In the genomic region with DNA sequence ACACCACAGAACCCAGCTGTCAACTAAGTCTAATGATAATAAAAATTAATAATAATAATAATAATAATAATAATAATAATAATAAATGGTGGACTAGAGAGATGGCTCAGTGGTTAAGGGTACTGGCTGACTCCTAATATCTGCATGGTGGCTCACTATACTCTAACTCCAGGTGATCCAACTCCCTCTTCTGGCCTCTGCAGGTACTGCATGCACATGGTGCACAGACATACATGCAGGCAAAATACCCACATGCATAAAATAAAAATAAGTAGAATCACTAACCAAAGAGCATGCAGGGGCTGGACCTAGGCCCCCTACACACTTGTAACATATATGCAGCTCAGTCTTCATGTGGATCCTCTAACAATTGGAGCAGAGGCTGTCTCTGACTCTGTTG, we compare ENCODE assay signal across 13 mouse cellular contexts.
DNase-seq lines count a peak whose midpoint lies in the region; ATAC-seq and TF ChIP-seq lines count a peak whose summit lies in the region.
"Had no signal": no experiment of that assay in that cellular context is flagged by ENCODE, and none has a peak within 500 bp of the region (broad histone marks: within the 10 kb centered on the region; RNA-seq: fewer than 3 reads in every experiment).

No protein-coding gene starts in this region.

- no peak overlapping the region for H3K4me2 ChIP-seq in liver, postnatal 0 days (ENCODE audit: low read depth, low read length)
- no peak overlapping the region for H3K4me2 ChIP-seq in liver, embryonic 11.5 days

- no peaks in the 10 kb centered on the region for H3K9me3 ChIP-seq in liver, postnatal 0 days (ENCODE audit: low read length)
- H3K9me3 ChIP-seq in liver, embryonic 11.5 days (ENCODE audit: control insufficient read depth, low read length), result peaks cover 4% of the 10 kb centered on the region; the same call in 1 of the 2 replicates

- no peak overlapping the region for H3K27ac ChIP-seq in heart, adult 2 months
- H3K27ac ChIP-seq in liver, postnatal 0 days (ENCODE audit: low read depth), result no peak overlapping the region
- H3K27ac ChIP-seq in liver, embryonic 11.5 days (ENCODE audit: low read depth, low read length), result no peak overlapping the region
- no peak overlapping the region for H3K27ac ChIP-seq in bone marrow, adult 2 months (ENCODE audit: control insufficient read depth, insufficient read depth, low read depth, low read length, poor library complexity)

- ATAC-seq in liver, postnatal 0 days, result no peak
- no peak for ATAC-seq in liver, embryonic 11.5 days (replicated peaks; ENCODE audit: low FRiP score)

- H3K36me3 ChIP-seq in heart, adult 2 months (ENCODE audit: control insufficient read depth, insufficient read depth, low read length), result no peaks in the 10 kb centered on the region
- H3K36me3 ChIP-seq in liver, postnatal 0 days (replicated peaks; ENCODE audit: insufficient read depth, low read length), result no peaks in the 10 kb centered on the region
- H3K36me3 ChIP-seq in liver, embryonic 11.5 days (ENCODE audit: control insufficient read depth, insufficient read depth, low read length), result no peaks in the 10 kb centered on the region

- no peaks in the 10 kb centered on the region for H3K27me3 ChIP-seq in heart, adult 2 months (ENCODE audit: control insufficient read depth, insufficient read depth, low read length)
- no peaks in the 10 kb centered on the region for H3K27me3 ChIP-seq in liver, postnatal 0 days (ENCODE audit: insufficient read depth, low read length)
- H3K27me3 ChIP-seq in liver, embryonic 11.5 days (replicated peaks; ENCODE audit: control insufficient read depth, insufficient read depth, low read length), result no peaks in the 10 kb centered on the region

- H3K9ac ChIP-seq in heart, adult 2 months (ENCODE audit: low read depth, low read length), result no peak overlapping the region
- H3K9ac ChIP-seq in liver, postnatal 0 days (replicated peaks), result no peak overlapping the region
- no peak overlapping the region for H3K9ac ChIP-seq in liver, embryonic 11.5 days (ENCODE audit: low read depth, low read length)

- intact Hi-C loops in heart, adult 2 months (cut with DNase I), result no loop called here

- no peaks in the 10 kb centered on the region for H3K79me2 ChIP-seq in heart, adult 2 months (replicated peaks; ENCODE audit: control insufficient read depth, insufficient read depth, low read length)

- peak; percentile 36 for TF ChIP-seq CTCF in heart, adult 2 months (IDR thresholded peaks at IDR 0.05)
- TF ChIP-seq CTCF in liver, postnatal 0 days (IDR thresholded peaks at IDR 0.05; ENCODE audit: low read depth), result peak; percentile 60
- TF ChIP-seq CTCF in bone marrow, adult 2 months (IDR thresholded peaks at IDR 0.05; ENCODE audit: control insufficient read depth, insufficient read depth, low read length), result 0 out of 2 replicates have a peak, but pooled peaks have one; percentile 21

- peaks cover 2% of the 10 kb centered on the region; the same call in 1 of the 2 replicates for H3K4me1 ChIP-seq in heart, adult 2 months (ENCODE audit: control insufficient read depth, insufficient read depth, low read length)
- H3K4me1 ChIP-seq in liver, postnatal 0 days (ENCODE audit: insufficient read depth), result peaks cover 18% of the 10 kb centered on the region
- H3K4me1 ChIP-seq in liver, embryonic 11.5 days (replicated peaks; ENCODE audit: control insufficient read depth, insufficient read depth, low read length), result peaks cover 13% of the 10 kb centered on the region
- H3K4me1 ChIP-seq in bone marrow, adult 2 months (ENCODE audit: control insufficient read depth, insufficient read depth, low read length), result no peaks in the 10 kb centered on the region

- DNase-seq in heart, adult 2 months, result no peak
- no peak for DNase-seq in heart, adult 8-10 months (ENCODE audit: low spot score)
- DNase-seq in liver, postnatal 0 days, result no peak
- DNase-seq in liver, embryonic 11.5 days (ENCODE audit: low spot score), result no peak
- DNase-seq in CD4-positive helper T cell, adult 2 months (ENCODE audit: low read depth, low spot score), result peak; percentile 12
- no peak for DNase-seq in thymus, postnatal 10 days (ENCODE audit: low spot score in 2 of 2)
- no peak for DNase-seq in spleen, adult 12 weeks (ENCODE audit: low spot score)
- DNase-seq: cerebellum, adult 11-12 months; embryo, embryonic 11 days; kidney, postnatal 10 days; lung, adult 18-20 months; thymus, postnatal 25 days had no signal

- no peak overlapping the region for H3K4me3 ChIP-seq in heart, adult 2 months
- H3K4me3 ChIP-seq in liver, postnatal 0 days (ENCODE audit: low read depth, low read length), result no peak overlapping the region
- no peak overlapping the region for H3K4me3 ChIP-seq in liver, embryonic 11.5 days (ENCODE audit: low read depth, low read length)
- no peak overlapping the region for H3K4me3 ChIP-seq in bone marrow, adult 2 months (replicated peaks; ENCODE audit: control insufficient read depth, low read depth, low read length)

- TF ChIP-seq POLR2A in heart, adult 2 months (IDR thresholded peaks at IDR 0.05; ENCODE audit: insufficient read depth, low read depth, low read length), result no peak
- no peak for TF ChIP-seq POLR2A in bone marrow, adult 2 months (IDR thresholded peaks at IDR 0.05; ENCODE audit: borderline replicate concordance, control insufficient read depth, low read depth, low read length)

- TF ChIP-seq EP300 in heart, adult 2 months (IDR thresholded peaks at IDR 0.05; ENCODE audit: insufficient read depth, low read depth, low read length), result no peak
- no peak for TF ChIP-seq EP300 in liver, postnatal 0 days (IDR thresholded peaks at IDR 0.05; ENCODE audit: low read depth)
